Mouse (Mus musculus): ENCODE measurements around the gene Clec11a.
"Not testable (repeated sequence)": the region's sequence is repeated elsewhere in the genome, so short reads cannot be mapped to it uniquely, and the experiment has no call there.

Clec11a gene

GRCm38 (mm10) chr7:44322290-44322689, 15.6 kb upstream of the Clec11a start:
- no peak for DNase-seq

GRCm38 (mm10) chr7:44320886-44321285, 14.2 kb upstream of the Clec11a start:
- DNase-seq = peak; percentile 76 to 86

DNA sequence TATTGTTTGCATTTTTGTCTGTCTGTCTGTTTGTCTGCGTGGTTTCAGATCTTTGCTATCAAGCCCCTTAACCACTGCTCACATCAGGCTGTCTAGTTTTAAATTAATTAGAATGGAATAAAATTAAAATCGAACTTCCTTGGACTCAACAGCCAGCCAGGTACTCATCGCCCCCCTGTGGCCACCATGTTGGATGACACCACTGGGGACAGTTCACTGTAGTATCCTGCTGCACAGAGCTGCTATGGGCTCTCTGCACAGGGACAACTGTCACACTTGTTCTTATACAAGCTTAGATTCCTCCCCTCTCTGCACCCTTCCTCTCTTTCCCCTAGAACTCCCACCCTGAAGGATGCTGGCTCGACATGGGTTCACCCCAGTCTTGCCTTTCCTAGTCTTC, 11.2 kb upstream of the Clec11a start:
- DNase-seq = peak; percentile 51 to 70

- DNase-seq = no peak
Measured at GRCm38 (mm10) chr7:44312484-44312883, 5.8 kb upstream of the Clec11a start.

DNA sequence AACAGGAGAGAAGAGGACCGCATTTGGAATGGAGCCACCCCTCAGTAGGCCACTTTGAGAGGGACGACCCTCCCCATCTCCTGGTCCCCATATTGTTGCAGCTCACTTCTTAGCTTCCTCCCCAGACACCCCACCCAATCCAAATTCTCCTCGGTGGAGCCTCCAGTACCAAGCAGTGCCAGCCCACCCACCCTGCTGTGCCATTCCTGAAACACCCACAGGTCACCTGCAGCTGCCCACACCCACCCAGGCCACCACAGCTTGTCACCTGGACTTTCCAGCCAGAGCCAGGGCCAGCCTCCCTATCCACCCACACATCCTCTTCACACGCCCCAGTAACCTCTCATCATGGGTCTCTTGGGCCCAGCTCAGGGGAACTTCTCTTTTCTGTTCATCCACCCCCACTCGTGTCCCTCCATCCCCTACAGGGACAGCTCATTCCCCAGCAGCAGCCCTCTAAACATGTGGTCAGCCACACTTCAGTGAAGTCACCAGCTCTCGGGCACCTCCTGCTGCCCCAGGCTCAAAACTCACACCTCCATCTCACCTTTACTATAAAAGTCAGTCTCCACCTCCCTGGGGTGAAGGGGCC, 5.1 kb upstream of the Clec11a start:
- DNase-seq = peak in 1 of 2 experiments; percentile 37

- DNase-seq = peak; percentile 39 to 68
Measured at GRCm38 (mm10) chr7:44310878-44311712, 4.4 kb upstream of the Clec11a start.

GRCm38 (mm10) chr7:44310285-44310877, 3.7 kb upstream of the Clec11a start:
- peak; percentile 40 to 47 for DNase-seq

GRCm38 (mm10) chr7:44309475-44310284, 3.0 kb upstream of the Clec11a start, which contains the start of gene Shank1:
Gene Shank1 (plus strand): TSS chr7:44310253.
- no peak for DNase-seq

DNA sequence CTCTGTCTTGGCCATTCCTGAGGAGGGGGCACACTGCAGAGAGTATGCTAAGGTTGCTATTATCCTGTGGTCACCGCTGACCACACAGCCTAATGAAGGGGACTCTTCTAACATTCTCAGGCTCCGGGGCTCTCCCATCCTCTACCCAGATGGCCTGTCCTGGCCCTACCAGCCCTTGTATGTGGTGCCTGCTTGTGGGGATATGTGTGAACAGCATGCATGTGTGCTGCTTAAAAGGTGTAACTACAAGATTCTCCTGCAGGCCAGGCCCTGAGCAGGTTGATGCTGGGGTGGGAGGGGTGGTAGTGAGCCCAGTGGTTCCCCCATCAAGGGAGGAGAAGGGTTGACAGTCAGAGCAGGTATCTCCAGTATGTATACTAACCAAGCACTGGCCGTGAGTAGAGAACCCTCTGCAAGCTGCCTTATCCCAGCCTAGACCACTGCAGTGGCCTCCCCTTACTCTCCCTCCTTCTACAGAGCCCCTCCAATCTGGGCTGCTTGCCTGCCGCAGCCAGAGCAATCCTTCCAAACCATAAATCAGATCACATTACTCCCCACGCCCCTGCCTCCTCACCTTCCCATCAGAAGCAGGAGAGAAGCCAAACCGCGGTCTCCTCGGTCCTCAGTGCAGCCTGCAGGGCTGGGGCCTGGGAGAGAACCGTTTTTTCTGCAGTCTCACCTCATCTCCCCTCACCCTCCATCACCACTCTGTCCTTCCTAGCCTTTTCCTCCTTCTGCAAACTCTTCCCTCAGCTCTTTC, 739 bp upstream of the Clec11a start:
- DNase-seq = no peak

DNA sequence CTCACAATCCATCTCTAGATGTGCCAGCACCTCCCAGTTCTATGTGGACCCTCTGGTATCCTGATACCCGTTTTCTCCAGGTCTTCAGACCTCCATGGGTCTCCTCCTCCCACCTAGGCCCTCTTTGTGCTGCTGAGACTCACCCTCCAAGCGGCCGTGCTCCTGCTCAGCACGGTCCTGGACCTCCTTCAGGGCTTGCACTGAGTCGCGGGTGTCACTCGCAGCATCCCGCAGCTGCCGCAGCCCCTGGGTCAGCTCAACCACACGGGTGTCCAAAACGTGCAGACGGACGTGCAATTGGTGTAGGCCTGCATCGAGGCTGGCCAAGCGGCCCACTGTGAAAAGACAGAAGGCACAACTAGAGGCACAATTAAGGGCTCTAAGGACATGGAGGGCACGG, 1.0 kb downstream of the Clec11a start:
- peak in 1 of 2 experiments; percentile 60 for DNase-seq

DNA sequence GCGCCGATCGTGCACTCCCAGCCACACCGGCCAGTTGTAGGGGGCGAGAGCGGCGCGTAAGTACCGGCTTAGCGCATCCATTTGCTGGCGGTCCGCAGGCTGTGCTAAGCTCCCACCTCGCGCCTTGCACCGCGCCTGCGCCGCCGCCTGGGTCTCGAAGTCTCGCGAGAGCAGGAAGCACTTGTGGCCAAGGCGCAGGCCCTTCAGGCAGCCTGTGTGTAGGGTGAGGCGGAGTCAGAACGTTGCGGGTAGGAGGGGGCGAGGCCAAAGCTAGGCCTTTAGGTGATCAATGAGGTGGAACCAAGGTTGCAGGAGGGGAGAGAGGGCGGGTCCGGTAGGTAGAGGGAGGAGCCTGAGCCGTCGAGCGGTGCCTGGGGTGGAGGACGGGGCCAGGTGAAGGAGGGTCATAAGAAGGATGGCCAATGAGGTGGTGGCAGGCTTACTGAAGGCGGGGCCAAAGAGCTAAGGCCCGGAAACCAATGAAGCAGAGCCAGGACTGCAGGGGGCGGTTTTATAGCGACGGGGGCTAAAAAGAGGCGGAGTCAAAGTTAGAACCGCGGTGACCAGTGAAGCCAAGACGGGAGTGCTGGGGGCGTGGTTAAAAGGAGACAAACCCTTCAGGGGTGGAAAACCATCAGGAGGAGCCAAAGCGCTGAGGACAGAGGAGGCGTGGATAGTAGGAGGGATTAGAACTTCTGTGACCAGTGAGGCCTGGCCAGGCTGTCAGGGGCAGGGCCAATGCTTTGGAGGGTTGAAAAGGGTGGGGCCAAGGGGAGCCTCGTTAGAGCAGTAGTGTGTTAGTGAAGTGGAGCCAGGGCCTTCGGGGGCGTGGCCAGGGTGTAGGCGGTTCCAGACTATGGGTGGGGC, 1.7 kb downstream of the Clec11a start:
- DNase-seq = peak; percentile 98

DNA sequence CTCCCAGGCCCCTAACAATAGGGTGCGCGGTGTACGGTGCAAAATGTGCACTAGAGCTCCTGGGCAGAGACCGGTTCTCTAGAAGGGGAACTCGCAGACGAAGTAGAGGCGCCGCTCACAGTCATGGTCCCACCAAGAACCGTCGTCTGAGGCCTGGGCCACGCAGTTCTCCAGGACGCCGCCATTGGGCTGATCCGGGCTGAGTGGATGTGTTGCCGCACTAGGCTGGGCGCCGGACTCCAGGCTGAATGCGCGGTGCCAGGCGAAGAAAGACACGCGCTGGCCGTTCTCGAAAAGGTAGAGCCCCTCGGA, 2.3 kb downstream of the Clec11a start:
- no peak for DNase-seq

GRCm38 (mm10) chr7:44303346-44304340, 3.1 kb downstream of the Clec11a start:
- no peak for DNase-seq

- not testable (repeated sequence) for DNase-seq
Measured at GRCm38 (mm10) chr7:44297501-44297900, 9.2 kb downstream of the Clec11a start.

DNA sequence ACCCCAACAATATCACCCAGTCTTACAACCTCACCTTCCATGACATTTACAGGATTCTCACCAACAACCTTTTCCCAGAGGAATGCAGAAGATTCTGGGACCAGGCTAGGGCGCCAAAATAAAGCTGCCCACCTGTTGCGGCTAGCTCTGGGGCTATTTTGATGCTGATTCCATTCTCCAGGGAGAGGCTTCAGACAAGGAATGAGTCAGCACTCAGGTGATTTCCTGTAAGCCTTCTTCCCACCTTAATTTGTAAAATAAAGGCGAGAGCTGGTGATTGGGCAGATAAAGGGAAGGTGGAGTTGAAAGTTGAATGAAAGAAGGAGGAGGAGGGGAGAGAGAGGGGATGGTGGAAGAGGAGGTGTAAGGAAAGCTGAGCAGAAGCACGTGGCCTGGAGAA, 15.3 kb downstream of the Clec11a start:
- no peak for DNase-seq

DNA sequence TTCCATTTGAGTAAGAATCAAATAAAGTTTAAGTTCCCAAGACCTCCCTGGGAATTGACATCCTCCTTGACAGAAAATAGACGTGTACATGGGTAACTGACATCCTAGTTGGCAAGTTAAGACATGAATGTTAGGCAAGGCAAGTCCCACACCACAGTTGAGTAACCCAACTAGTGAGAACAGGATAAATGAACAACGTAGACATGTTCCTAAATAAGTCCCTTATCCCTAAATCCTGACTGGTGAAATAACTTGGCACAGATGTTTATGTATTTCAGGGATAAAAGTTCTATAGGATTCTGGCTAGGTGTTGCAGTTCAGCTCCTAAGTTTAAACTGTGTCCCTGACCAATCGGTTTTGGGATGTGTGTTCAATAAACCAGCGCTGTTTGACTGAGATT, 15.7 kb downstream of the Clec11a start:
- DNase-seq = no peak

- DNase-seq = no peak
Measured at GRCm38 (mm10) chr7:44287760-44288159, 18.9 kb downstream of the Clec11a start.

GRCm38 (mm10) chr7:44281586-44281985, 25.1 kb downstream of the Clec11a start:
- no peak for DNase-seq

DNA sequence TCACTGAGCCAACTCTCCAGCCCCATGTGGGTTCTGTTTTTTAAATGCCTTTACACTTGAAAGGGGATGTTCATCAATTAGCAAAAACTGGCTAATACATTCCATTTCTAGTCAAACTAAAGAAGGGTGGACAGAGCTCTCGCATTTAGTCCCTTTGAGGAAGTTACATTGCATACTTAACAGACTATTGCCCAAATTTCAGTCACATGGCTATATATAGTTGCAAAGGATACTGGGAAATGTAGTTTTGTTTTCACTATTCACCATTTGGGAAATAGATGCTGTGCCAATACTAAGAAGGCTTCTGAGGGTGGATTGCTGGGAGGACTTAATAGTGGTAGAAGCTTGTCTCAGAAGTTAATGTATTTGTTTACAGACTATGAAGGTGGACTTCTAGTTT, 25.7 kb downstream of the Clec11a start:
- DNase-seq = no peak

- peak; percentile 72 to 82 for DNase-seq
Measured at GRCm38 (mm10) chr7:44277250-44277622, 29.5 kb downstream of the Clec11a start.

All from cerebellum, postnatal 25 days (tissue).